Mouse (Mus musculus): ENCODE data around the gene Papolg.

DNA sequence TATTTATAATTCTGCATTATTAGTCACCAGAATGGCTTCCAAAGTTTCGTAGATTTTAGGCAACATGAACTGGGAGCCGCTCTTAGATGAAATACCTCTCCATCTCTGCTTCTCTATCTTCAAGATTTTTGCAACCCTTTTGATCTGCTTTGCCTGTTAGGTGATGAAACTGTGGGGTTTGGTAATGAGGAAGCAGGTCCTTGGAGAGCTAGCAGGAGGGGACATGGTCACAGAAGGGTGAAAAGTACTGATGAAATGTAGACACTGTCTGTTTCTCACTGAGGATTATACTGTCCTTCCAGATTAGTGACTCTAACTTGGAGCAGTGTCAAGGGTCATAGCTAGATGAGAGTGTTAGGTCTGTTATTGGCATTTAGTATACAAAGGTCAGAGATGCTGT is 73.4 kb downstream of the Papolg start:
- TF ChIP-seq CHD2 (IDR thresholded peaks at IDR 0.05; ENCODE audit: low read length) (no peak), CTCF (IDR thresholded peaks at IDR 0.05 in 2 of 3, conservative IDR thresholded peaks at IDR 0.05 in 1 of 3; ENCODE audit: control insufficient read depth in 1 of 3, insufficient read depth in 1 of 3, low read depth in 2 of 3, low read length in 3 of 3, poor library complexity in 1 of 3, severe bottlenecking in 1 of 3) (no peak), POLR2A (IDR thresholded peaks at IDR 0.05; ENCODE audit: control insufficient read depth in 1 of 2, insufficient read depth in 1 of 2, low read depth in 1 of 2, low read length in 2 of 2, poor library complexity in 1 of 2) (no peak), HCFC1 (IDR thresholded peaks at IDR 0.05; ENCODE audit: low read depth, low read length) (no peak), MXI1 (IDR thresholded peaks at IDR 0.05; ENCODE audit: low read depth, low read length) (no peak), ELF1 (IDR thresholded peaks at IDR 0.05; ENCODE audit: low read depth, low read length) (no peak), MEF2A (IDR thresholded peaks at IDR 0.05; ENCODE audit: extremely low read depth, insufficient replicate concordance, low read depth, low read length, poor library complexity, severe bottlenecking) (no peak), ZKSCAN1 (IDR thresholded peaks at IDR 0.05; ENCODE audit: low read depth, low read length) (no peak), POLR2AphosphoS2 (IDR thresholded peaks at IDR 0.05; ENCODE audit: low read length) (no peak), USF1 (IDR thresholded peaks at IDR 0.05; ENCODE audit: low read depth, low read length) (no peak)
